Mouse (Mus musculus) G1E (cell line): ENCODE results near the gene Olfr1413.

Source experiments
- CTCF ChIP-seq: IDR thresholded peaks from 2 replicates; pipeline ENCODE4 v1.5.1; 2012; ENCODE audit warnings: low read depth, low read length, inconsistent platforms, mixed read lengths
- GATA1 ChIP-seq: IDR thresholded peaks from 2 replicates; pipeline ENCODE4 v1.6.1; 2012; ENCODE audit warnings: borderline replicate concordance, low read length, inconsistent platforms, mixed read lengths
- GATA2 ChIP-seq: IDR thresholded peaks from 2 replicates; pipeline ENCODE4 v1.6.1; 2012; ENCODE audit warnings: low read depth, low read length, inconsistent platforms, borderline replicate concordance
- POLR2AphosphoS5 ChIP-seq: IDR thresholded peaks from 2 replicates; pipeline ENCODE4 v1.6.1; 2012; ENCODE audit warnings: low read depth, low read length, inconsistent platforms; ENCODE audit not compliant: insufficient replicate concordance
- TAL1 ChIP-seq: conservative IDR thresholded peaks from 2 replicates; pipeline ENCODE4 v1.6.1; 2012; ENCODE audit warnings: low read depth, low read length, inconsistent platforms, mixed read lengths

DNA sequence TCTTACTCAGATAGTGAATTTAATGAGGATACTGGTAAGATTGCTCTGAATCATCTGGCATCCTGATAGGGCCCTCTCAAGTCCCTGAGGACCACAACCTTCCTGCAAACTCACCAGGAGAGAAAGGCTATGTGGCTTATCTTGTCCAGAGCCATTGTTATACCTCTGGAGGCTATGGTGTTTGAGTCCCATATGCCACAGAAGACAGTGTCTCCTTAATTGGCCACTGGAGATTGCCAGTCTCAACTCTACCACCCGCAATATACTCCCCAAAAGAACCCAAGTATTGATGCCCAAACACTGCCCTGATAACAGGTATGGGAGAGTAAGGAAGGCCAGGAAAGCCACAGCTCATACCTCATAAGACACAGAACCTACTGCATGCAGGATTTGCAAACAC is 34.4 kb downstream of the Olfr1413 start, which contains the start of gene Olfr1410:
- TF ChIP-seq POLR2AphosphoS5 (no peak), CTCF (no peak), GATA1 (no peak), TAL1 (no peak), GATA2 (no peak)
